Mouse (Mus musculus): ENCODE data around the gene Pcsk5. TPM values are rescaled to one million over a fixed set of nuclear protein-coding genes. Genes with fewer than 3 reads are reported as not detected.
A peak's percentile ranks its signal among the peaks of the same experiment; 100 is the strongest.

Gene Pcsk5
- total RNA-seq, 2 experiments from 2014 or later: 1.6 to 1.7 TPM

DNA sequence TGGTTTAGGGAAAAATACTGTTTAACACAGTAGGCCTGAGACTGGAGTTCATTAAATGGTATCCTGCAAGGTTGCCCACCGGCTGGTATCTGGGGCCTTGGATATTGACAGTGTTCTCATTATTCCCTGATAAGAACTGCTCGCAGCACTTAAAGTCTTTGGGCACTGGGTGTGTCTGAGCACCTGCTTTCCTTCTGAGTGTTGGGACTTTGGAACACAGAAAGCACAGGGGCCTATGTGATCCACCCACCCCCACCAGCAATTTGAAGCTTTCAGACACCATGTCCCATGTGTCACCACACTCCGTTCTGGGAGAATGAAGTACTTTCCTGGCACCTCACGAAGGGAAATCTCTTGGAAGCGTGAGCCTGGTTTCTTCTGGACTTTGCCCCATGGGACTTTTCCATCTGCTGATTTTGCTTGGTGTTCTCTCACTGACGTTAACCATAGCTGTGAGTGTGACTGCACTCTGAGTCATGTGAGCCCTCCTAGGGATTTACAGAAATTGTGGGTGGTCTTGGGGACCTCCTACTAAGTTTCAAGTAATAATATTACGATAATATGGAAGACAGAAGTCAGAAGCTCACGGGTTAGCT lies 92.9 kb downstream of the Pcsk5 start:
- DNase-seq (ENCODE audit: low spot score): peak; percentile 9

DNA sequence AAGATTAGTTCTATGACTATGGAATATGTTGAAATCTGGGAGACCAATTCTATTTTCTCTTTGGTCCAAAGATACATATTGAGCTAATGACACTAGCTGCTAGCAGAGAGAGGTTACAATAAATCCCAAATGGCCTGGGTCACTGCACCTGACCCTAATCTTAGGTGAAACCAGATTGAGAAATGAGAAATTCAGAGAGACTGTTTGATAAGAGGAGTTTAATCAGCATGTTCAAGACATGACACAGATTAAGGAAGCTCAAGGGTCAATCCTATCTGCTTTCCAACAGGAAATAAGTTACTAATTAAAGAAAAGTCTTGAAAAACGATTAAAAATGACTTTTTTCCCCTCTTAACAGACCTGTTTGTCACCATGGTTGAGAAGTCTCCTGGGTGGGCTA lies 96.0 kb downstream of the Pcsk5 start:
- no peak for DNase-seq (ENCODE audit: low spot score)

DNA sequence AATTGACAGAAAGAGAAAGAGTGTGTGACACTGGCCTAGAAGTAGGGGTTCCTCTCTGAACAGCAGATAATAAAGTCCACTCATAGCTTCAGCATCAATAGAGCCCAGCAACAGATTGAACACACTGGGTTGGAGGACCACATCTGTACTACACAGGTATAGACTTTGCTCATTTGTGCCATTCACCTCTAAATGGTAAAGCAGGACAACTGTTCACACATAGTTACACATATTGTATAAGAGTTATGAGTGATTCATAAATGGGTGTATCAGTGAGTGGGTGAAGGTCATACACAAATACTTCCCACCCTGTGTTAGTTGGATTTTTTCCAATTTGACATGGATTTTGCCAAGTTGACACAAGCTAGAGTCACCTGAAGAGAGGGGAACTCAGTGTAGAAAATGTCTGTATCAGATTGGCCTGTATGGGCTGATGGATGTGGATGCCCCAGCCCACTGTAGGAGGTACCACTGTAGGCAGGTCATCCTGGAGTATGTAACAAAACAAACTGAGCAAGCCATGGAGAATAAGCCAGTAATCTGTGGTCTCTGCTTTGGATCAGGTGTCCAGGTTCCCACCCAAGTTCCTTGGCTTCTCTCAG lies 104.7 kb downstream of the Pcsk5 start:
- no peak for DNase-seq (ENCODE audit: low spot score)

DNA sequence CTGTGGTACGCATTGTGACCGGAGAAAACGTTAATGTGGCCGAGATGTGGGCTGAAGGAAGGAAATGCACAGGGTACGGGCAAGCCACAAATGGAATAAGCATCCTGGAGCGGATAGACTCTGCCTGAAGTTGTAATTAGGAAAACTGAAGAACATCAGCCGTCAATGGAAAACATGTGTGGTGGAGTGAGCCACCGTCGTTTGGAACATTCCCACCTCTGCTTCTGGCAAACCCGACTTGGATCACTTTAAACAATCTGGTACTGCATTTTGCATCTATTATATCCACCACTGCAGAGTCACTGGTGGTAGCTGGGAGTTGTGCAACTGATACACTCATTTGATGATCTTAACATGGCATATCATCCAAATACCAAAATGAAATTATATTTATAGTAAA lies 120.4 kb downstream of the Pcsk5 start:
- DNase-seq (ENCODE audit: low spot score): peak; percentile 5

DNA sequence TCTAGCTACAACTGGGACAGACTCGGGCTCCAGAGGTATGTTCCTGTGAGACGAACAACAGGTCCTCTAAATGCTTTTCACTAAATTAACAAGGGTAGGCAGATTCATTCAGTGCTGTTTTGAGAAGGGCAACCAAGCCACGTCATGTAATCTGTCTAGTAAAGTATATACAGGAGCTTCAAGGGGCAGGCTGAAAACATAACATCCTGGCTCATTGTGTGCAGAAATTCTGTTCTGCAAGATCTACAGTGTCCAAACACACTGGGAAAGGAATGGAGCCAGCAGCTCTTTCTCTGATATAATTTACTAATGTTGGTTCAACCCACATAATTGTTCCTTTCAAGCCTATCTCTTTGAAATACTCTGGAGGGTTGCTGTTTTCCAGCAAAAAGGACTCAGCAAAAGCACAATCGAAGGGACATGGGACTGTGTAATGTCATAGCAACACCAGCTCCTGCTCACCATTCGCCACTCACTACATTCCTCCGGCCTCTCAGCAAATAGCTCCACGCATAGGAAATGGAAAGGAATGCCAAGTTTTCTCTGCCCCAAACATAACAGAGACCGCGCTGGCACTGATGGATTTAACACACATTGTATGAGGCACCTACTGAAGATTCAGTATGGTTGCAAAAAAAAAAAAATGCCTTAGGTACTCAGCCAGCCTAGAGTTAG lies 122.0 kb downstream of the Pcsk5 start:
- no peak for DNase-seq (ENCODE audit: low spot score)

DNA sequence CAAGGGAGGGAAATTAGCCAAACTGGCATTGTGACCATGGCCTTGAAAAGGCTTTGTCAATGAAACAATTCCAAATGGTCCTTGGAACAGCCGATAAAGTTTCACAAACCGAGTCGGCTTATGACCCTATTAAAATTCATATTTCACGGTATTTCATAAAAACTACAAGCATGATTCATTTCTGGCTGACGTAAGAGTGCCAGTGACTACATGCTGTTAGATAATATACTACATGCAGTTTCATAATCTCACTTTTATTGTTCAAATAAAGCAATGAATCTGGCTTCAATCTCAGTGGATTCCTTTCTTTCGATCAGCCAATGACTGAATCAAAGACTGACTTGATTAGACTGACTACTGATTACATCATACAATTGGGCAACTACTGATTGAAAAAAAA lies 145.8 kb downstream of the Pcsk5 start:
- DNase-seq (ENCODE audit: low spot score): no peak

DNA sequence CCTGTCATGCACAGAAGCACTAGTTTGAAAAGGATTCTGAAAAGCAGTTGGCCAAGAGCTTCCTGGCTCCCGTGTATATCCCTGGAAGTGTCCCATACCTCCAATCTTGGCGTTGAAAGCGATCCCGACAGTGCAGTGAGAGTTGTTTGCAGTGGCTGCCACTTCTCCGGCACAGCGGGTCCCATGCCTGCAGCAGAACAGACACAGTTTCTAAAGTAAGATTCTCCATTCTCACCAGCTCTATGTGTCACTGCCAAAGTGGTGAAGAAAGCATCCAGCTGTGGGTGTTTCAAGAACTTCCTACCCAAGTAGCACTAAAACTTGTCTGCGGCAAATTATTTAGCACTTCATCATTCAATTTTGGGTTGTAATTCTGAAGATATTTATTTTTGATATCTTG lies 159.1 kb downstream of the Pcsk5 start:
- no peak for DNase-seq (ENCODE audit: low spot score)

DNA sequence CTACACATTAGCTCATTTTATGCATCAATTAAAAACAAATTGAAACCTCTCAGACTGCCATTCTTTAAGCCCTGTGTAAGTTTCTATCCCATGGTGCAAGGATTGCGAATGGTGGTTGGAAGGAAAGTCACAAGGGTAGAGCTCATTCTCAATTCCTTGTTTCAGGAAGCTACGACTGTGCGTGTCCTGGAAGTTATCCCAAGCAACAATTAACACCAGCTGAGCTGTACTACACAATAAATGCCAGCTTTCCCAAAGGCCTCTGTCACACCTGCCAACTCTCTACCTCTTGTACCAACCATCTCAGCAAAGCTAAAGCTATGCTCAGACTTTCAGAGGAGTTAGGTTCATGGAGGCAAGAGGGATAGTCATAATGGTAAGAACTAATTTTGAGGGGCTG lies 174.8 kb downstream of the Pcsk5 start:
- no peak for DNase-seq (ENCODE audit: low spot score)

DNA sequence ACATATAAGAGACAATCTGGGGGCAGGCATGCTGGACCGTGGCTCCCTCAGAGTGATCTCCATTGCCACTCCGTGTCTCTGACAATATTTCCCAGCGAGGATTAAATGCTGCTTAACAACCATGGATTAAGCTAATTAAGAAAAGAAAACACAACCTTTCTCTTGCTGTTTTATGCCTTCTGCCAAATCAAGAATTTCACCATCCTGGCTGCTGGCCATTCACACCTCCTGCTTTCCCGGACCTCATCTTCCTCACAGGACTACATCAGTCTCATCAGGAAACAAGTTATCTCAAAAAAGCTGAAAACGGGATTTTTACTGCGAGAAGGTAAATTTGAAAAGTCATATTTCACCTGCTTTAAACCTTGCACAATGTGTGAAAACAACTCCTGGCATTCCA lies 175.2 kb downstream of the Pcsk5 start:
- no peak for DNase-seq (ENCODE audit: low spot score)

DNA sequence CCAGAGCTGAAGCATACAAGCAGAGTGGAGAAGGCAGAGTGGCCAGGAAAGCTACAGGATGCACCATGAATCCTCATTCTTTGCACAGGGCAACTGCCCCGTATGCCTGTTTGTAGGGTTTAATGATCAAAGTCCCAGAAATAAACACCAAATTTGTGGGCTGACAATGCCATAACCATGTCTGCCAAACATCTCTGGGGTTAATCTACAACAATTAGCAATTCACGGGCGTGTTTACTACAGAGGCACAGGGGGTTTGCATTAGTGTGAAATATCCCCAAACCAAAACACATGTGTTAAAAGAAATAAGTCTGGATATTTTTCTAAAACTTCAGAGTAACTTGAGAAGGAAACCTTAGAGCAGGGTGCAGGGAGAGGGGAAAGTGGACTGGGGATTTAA lies 178.1 kb downstream of the Pcsk5 start:
- no peak for DNase-seq (ENCODE audit: low spot score)

DNA sequence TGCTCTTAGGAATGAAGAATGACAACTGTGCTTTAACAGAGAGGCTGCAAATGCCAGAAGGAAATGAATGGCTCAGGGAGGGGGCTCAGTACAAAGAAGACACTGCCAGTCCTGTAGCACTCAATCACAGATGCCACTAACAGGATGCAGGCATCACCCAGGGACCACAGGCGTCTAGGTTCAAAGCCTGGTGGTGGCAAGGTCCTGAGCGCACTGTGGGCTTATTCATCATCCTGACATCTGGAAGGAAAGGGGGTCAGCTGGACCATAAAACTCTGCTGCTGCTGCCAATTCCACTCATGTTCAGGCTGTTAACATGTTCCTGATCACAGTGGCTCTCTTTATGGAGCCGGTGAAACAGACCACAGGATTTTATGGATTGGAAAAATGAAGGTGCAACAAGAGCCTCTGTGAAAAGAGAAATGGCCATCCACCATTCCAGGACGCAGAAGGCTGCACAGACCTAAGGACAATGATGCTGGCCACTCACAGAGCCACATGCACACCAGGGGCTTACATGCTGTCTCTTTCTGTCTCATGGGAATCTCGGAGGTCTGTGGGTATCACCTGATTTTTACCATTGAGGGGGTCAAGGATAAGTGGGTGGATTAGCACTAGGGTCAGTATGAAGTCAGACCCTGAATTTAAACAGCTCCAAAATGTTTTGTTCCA lies 186.5 kb downstream of the Pcsk5 start:
- DNase-seq (ENCODE audit: low spot score): no peak

DNA sequence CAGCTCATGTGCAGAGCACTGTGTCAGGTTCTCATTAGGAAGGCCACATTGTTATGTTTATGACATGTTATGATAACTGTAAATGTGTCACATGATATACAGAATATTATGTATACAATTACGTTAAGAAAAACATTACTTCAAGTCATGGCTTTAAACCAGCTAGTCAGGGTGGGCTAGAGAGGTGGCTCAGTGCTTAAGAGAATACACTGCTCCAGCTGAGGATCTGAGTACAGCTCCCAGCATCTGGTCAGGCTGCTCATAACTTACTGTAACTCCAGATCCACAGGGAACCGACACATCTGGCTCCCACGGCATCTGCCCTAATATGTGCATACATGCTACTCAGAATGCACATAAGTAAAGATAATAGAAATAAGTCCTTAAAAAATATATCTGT lies 187.5 kb downstream of the Pcsk5 start:
- no peak for DNase-seq (ENCODE audit: low spot score)

DNA sequence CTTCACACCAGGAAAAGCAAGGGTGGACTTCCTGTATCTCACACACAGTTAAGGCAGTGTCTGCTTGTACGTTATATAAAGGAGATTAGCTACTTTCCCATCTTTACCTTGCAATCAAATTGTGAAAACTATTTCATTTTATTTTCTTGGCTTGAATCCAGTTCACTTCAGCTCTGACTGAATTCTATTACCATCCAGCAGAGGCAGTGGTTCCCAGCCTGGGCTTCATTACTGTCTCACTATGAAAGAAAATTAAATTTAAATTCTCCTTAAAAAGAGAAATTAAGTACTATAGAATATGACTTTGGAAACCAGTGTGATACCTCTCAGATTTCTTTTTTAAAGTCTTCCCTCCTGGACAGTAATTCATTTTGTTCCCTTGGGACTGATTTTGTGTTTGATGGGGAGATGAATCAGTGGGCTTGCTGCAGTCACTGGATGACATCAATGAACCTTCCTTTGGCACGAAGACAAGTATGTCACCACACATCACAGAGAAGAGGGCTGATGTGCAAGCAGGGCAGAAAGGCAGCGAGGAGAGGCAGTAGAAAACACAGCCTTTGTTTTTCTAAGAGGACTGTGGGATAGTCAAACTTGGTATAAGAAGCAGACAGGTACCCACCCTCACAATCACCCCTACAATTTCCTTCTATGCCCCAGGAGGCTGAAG lies 194.2 kb downstream of the Pcsk5 start:
- no peak for DNase-seq (ENCODE audit: low spot score)

DNA sequence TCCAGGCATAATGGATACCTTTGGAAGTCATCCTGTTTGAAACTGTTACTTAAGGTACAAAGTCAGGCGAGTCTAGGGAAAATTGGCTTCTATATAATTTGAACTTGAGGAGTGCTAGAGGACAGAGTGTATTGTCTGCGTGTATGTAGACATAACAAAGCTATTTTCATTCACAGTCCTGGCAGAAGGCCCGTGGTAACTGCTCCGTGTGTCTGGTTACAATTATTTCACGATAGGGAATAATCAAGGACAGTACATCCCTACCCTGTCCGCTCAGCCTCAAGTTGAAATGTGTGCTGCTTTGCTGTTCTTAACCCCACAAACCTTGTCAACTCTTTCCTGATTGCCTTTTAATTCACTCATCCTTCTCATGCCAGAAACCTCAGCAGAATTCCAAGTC lies 201.4 kb downstream of the Pcsk5 start:
- DNase-seq (ENCODE audit: low spot score): peak; percentile 23

DNA sequence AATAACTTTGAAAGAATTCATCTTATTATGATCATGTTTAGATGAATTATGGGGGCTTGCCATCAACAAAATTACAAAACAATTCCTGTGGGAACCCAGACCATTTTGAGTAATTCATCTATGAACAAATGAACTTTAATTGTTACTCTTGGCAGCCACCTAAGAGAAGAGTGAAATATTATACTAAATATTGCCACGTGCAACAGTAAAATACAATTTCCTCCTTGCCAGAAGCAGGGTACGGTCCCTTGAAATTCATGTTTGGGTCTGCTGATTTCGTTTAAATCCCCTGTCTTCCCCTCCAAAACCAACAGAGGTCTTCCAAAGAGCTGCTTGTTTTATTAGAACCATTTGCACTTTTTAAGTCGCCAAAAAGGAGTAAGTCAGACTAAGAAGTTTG lies 221.8 kb downstream of the Pcsk5 start:
- no peak for DNase-seq (ENCODE audit: low spot score)

DNA sequence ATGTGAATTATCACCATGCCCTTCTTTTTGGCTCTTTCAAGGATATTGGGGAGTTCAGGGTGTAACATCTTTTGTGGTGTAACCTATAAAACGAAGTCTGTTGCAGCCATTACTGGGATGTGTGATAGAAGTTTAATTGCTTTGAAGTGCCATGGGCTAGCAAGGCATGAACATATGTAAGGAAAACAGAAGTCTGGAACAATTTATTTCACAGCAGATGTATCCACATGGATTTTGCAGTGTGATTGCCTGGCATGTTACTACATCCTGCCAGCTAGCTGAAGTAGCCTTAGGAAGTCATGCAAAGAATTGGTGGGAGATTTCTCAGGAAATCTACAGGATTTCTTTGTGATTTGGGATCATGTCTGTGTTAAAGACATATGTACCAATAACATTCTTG lies 230.9 kb downstream of the Pcsk5 start:
- DNase-seq (ENCODE audit: low spot score): no peak

DNA sequence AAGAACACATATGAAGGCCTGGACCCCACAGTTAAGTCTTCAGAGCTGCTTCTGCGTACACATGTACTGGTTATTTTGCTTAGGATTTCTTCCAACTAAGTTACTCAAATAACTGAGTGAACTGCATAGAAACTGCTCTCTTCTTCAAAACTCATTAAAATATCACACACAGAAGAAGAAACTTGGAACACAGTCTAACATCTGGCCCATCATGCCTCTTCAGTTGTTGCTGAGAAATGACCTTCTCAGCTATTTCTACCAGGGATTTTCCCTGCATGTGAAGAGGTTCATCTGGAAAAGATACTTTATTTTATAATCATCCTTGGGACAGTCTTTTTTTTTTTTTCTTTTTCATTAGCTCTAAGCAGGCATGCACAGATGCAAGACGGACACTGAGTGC lies 231.3 kb downstream of the Pcsk5 start:
- no peak for DNase-seq (ENCODE audit: low spot score)

DNA sequence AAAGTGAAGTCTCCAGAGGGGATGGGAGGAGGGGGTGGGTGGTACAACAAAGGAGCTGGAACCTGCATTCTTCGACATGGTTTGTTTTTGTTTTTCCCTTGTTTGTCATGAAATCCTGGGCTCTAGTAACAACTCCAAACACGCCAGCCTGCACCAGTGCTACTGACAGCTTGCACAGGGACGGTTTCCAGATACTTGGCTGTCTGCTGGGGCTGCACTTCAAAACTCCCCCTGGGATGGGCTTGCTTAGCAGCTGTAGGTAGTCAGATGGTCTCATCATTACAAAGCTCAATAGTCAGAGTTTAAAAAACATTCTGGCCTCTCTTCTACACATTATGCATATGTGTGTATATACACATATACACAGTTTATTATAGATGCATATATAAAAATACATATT lies 234.1 kb downstream of the Pcsk5 start:
- no peak for DNase-seq (ENCODE audit: low spot score)

DNA sequence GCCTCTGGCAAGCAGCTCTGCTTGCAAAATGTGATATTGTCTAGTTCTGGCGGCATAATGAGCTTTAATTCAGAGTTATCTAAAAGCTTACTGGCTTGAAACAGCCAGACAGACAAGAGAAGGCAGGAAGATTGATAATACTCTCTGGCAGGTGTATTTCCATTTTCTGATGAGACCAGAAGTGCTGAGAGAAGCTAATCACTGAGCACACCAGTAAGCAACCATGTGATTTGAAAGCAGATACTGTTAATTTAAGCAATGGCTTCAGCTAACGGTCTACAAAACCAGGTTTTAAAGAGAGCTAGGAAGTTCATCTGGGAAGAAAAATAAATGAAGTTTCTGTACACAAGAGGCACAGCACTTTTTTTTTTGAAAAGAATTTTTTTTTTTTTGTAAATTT lies 237.1 kb downstream of the Pcsk5 start:
- no peak for DNase-seq (ENCODE audit: low spot score)

DNA sequence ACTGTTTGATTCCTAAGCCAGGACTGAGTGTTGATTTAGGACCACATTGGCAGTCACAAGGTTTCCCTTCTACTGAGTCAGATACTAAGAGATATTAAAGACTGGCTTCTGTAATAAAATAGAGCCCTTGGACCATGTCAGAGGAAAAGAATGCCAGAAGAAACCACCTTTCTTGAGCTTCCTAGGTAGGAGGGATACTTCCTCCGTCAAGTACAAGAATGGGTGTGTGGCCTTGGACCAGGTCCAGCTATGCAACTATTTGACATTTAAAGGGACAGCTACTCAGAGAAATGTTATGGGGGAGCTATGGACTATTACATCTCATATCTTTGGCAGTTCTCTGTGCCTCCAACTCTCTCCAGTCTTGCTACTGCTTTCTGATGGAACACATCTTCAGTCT lies 244.6 kb downstream of the Pcsk5 start:
- DNase-seq (ENCODE audit: low spot score): no peak

DNA sequence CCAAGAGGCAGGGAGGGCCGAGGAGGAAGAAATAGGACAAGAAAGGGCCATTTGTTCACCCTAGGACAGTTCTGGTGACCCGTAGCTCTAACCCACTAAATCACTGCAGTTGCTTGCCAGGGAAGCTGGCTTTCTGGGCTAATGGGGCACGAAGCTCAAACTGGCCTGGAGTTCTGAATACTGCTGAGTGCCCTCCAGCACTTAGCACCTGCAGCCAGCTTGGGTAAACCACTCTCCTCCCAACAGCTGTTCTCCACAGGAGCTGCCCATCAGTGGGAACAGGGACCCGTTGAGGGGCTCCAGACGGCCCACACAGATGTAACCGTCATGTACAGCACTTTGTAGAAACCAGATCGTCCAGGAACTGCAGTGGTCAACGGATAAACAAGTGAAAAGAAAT lies 246.1 kb downstream of the Pcsk5 start:
- no peak for DNase-seq (ENCODE audit: low spot score)

DNA sequence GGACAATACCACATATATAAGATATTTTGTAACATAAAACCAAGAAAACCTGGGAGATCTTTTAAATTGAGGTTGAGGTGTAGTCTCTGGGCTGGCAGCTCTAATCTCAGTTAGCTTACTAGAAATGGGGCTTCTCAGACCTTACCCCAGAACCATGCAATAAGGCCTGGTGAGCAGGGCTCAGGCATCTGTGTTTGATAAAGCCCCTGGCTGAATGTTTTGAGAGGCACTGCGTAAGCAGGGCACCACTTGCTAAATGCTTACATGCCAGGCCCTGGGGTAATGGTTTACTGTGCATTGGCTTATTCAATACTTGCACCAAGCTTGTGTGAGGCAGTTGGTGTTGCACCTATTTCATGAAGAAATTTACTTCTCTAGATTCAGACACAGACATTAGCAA lies 247.1 kb downstream of the Pcsk5 start:
- DNase-seq (ENCODE audit: low spot score): no peak

Measured in gastrocnemius, adult 18-20 months (tissue).